Mouse (Mus musculus): Measurements from ENCODE around the gene Gng7.

The Gng7 gene

GRCm38 (mm10) chr10:80901409-80902272 is 113.1 kb downstream of the Gng7 start:
- in situ Hi-C loops (cut with MboI): no loop called here

GRCm38 (mm10) chr10:80900318-80901247 is 114.2 kb downstream of the Gng7 start, which contains the start of gene Timm13:
Gene Timm13 (minus strand): TSS chr10:80900969.
- in situ Hi-C loops (cut with MboI): no loop called here

GRCm38 (mm10) chr10:80899591-80900317 is 115.0 kb downstream of the Gng7 start:
- in situ Hi-C loops (cut with MboI): no loop called here

- in situ Hi-C loops (cut with MboI): no loop called here
These were observed 115.7 kb downstream of the Gng7 start for GRCm38 (mm10) chr10:80899074-80899473.
